26 mouse cellular contexts compared by ENCODE assay signal in genomic region chr13:48255026-48255425, GRCm38 (mm10). TPM values are rescaled to one million over a fixed set of nuclear protein-coding genes. Genes with fewer than 3 reads are reported as not detected.
"Had no signal": no experiment of that assay in that cellular context is flagged by ENCODE, and none has a peak within 500 bp of the region (broad histone marks: within the 10 kb centered on the region; RNA-seq: fewer than 3 reads in every experiment).

No protein-coding gene starts in this region.

- H3K27me3 ChIP-seq: heart, embryonic 12.5 days; hindbrain, embryonic 13.5 days; hindbrain, embryonic 15.5 days; intestine, embryonic 15.5 days; kidney, embryonic 15.5 days; limb, embryonic 12.5 days had no signal

- DNase-seq: gastrocnemius, adult 2 months; gastrocnemius, postnatal 10 days; gastrocnemius, postnatal 25 days; heart, adult 18-20 months; heart, postnatal 10 days; heart, postnatal 4 days; kidney, adult 18-20 months; kidney, adult 8-10 months; kidney, postnatal 14 days; kidney, postnatal 4 days; liver had no signal

- ATAC-seq: inflammation-experienced regulatory T-cells, adult 6 months; intestine, embryonic 15.5 days; intestine, postnatal 0 days had no signal

- H3K4me1 ChIP-seq: heart, embryonic 10.5 days; intestine, embryonic 15.5 days; limb, embryonic 10.5 days; limb, embryonic 12.5 days had no signal

- H3K9ac ChIP-seq: heart, embryonic 12.5 days; hindbrain, embryonic 13.5 days; hindbrain, embryonic 15.5 days; intestine, embryonic 15.5 days; kidney, embryonic 15.5 days; limb, embryonic 12.5 days had no signal

- H3K36me3 ChIP-seq: heart, embryonic 10.5 days; heart, embryonic 12.5 days; hindbrain, embryonic 13.5 days; hindbrain, embryonic 15.5 days; intestine, embryonic 15.5 days; kidney, embryonic 15.5 days; limb, embryonic 10.5 days; limb, embryonic 12.5 days had no signal

- H3K4me2 ChIP-seq: heart, embryonic 12.5 days; hindbrain, embryonic 13.5 days; hindbrain, embryonic 15.5 days; intestine, embryonic 15.5 days; kidney, embryonic 15.5 days; limb, embryonic 12.5 days; liver, embryonic 11.5 days had no signal

- H3K27ac ChIP-seq: gastrocnemius, adult 2 months; heart, embryonic 10.5 days; hindbrain, embryonic 13.5 days; hindbrain, embryonic 15.5 days; intestine, embryonic 15.5 days; kidney, embryonic 15.5 days; kidney, postnatal 0 days; layer of hippocampus, adult 2 months; left cerebral cortex, adult 2 months; limb, embryonic 10.5 days; limb, embryonic 12.5 days had no signal

- H3K9me3 ChIP-seq: heart, embryonic 10.5 days; hindbrain, embryonic 15.5 days; intestine, embryonic 15.5 days; limb, embryonic 10.5 days had no signal

- H3K4me3 ChIP-seq: gastrocnemius, adult 2 months; heart, embryonic 10.5 days; heart, embryonic 12.5 days; hindbrain, embryonic 13.5 days; hindbrain, embryonic 15.5 days; intestine, embryonic 15.5 days; kidney, embryonic 15.5 days; layer of hippocampus, adult 2 months; left cerebral cortex, adult 2 months; limb, embryonic 10.5 days; limb, embryonic 12.5 days had no signal

RNA-seq across cellular contexts. Expression of gene Id4, which starts 6.0 kb away (rescaled TPM):
- total RNA-seq: granulocyte monocyte progenitor cell, adult 5-6 weeks had no signal
- polyA plus RNA-seq: inflammation-experienced regulatory T-cells, adult 6 months had no signal
